Mouse (Mus musculus): ENCODE measurements around the gene Slc44a5. TPM values are rescaled to one million over a fixed set of nuclear protein-coding genes. Genes with fewer than 3 reads are reported as not detected.
"Not testable (repeated sequence)": the region's sequence is repeated elsewhere in the genome, so short reads cannot be mapped to it uniquely, and the experiment has no call there.

The Slc44a5 gene
- polyA plus RNA-seq, 1 experiment = not detected

DNA sequence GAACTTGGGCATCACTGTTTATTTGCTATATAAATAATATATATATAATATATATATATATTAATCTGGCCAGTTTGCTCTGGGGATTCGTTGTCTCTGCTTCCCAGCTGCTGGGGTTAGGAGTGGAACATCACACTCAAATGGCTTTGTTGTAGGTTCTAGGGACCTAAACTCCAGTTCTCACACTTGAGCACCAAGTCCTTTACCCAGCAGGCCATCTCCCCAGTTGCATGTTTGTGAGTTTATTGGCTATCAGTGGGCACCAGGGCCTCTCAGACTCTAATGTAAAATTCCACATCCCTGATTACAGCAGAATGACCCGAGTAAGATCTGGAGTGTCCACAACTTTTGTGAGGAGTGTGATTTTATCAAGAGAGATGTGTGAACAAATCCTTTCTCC, 161.5 kb downstream of the Slc44a5 start:
- TF ChIP-seq POLR2A (IDR thresholded peaks at IDR 0.05; ENCODE audit: borderline replicate concordance, extremely low read depth, low read depth, low read length) = no peak
- TF ChIP-seq CTCF (IDR thresholded peaks at IDR 0.05; ENCODE audit: insufficient read depth, low read length) = no peak
- WGBS = 71% methylated on average over 2 of the region's 2 CpGs

DNA sequence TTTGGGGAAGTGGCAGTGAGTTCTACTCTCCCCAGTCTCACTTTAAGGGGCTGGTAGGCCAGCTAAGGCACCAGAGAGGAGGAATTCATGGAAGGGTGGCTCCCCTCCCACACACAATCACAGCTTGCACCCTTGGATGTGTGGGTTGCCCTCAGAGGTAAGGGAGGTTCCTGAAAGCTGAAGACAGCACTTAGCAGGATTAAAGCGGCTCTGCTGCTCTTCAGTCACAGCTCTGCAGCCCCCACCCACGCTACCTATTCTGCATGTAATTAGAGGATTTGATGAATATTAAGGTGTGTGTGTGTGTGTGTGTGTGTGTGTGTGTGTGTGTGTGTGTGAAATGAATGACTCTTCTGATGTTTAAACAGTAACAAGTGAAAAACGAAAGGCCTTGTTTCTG, 163.3 kb downstream of the Slc44a5 start:
- TF ChIP-seq CTCF (IDR thresholded peaks at IDR 0.05; ENCODE audit: insufficient read depth, low read length) = no peak
- TF ChIP-seq POLR2A (IDR thresholded peaks at IDR 0.05; ENCODE audit: borderline replicate concordance, extremely low read depth, low read depth, low read length) = no peak
- no peak overlapping the region for H3K4me3 ChIP-seq (replicated peaks; ENCODE audit: extremely low read depth, low read depth, low read length)
- no peaks in the 10 kb centered on the region for H3K4me1 ChIP-seq (ENCODE audit: control insufficient read depth, insufficient read depth, low read length)
- 73% methylated on average over 3 of the region's 3 CpGs for WGBS
- DNase-seq = no peak

More for the DNA sequence above, 161.5 kb downstream of the Slc44a5 start:
- Histone ChIP-seq H3K4me1 (ENCODE audit: control insufficient read depth, insufficient read depth, low read length) (no peaks in the 10 kb centered on the region), H3K4me3 (replicated peaks; ENCODE audit: extremely low read depth, low read depth, low read length) (no peak overlapping the region)
- DNase-seq = no peak

DNA sequence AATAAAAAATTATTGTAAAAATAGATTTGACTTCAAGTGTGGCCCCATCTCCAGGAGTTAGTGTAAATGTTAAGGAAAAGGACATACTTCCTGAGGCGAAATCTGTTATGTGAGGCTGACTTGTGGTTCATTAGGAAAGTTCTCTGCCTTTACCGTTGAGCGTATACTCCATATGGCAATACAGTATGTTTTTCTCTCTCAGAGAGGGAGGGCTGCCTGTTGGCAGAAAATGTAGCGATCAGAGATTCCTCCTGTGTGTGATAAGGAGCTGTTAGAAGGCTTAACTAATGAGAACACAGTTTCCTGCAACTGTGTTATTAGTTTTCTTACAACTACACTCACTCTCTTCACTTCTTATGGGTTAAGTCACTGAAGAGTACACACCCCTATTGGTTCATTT, 168.1 kb downstream of the Slc44a5 start:
- WGBS = 62% methylated on average over 4 of the region's 4 CpGs
- H3K4me1 ChIP-seq (ENCODE audit: control insufficient read depth, insufficient read depth, low read length) = no peaks in the 10 kb centered on the region

DNA sequence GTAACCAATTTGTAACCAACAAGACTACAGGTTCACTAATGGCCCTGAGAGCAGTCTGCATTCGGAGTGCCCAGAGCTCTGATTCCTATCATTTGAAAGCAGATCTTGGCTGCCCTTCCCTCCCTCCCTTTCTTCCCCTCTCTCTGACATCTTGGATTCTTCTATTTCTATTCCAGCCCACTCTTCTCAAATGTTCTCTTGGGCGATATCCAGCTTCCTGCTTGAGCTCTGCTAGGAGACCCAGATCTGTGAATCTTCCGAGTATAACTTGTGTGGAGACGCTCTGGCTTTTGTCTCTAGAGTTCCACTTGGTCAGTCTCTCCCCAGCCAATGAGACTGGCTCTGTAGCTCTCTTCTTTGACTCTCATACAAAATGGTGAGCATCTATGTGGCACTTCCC, 169.4 kb downstream of the Slc44a5 start:
- H3K4me1 ChIP-seq (ENCODE audit: control insufficient read depth, insufficient read depth, low read length) = no peaks in the 10 kb centered on the region
- WGBS = 79% methylated on average over 4 of the region's 4 CpGs
- no peak overlapping the region for H3K4me3 ChIP-seq (replicated peaks; ENCODE audit: extremely low read depth, low read depth, low read length)
- TF ChIP-seq CTCF (IDR thresholded peaks at IDR 0.05; ENCODE audit: insufficient read depth, low read length) (no peak), POLR2A (IDR thresholded peaks at IDR 0.05; ENCODE audit: borderline replicate concordance, extremely low read depth, low read depth, low read length) (no peak)
- DNase-seq = no peak

More for the DNA sequence above, 168.1 kb downstream of the Slc44a5 start:
- no peak for TF ChIP-seq CTCF (IDR thresholded peaks at IDR 0.05; ENCODE audit: insufficient read depth, low read length)
- H3K4me3 ChIP-seq (replicated peaks; ENCODE audit: extremely low read depth, low read depth, low read length) = no peak overlapping the region
- no peak for DNase-seq

DNA sequence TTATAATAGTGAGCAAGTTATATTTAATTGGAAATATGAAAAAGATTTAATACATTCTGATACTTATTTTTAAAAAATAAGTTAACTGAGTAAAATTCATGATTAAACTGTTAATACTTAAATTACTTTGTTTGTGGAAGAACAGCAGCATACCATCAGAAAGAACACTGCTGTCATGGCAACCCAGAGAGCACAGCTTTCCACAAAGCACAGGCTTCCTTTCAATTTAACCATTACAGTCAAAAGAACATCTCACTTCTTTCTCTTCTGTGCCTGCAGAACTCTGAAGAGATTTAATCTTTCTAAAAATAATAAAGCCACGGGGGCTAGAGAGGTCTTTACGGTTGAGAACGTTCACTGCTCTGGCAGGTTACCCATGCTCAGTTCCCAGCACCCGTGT, 172.5 kb downstream of the Slc44a5 start:
- TF ChIP-seq POLR2A (IDR thresholded peaks at IDR 0.05; ENCODE audit: borderline replicate concordance, extremely low read depth, low read depth, low read length) = no peak
- no peak for TF ChIP-seq CTCF (IDR thresholded peaks at IDR 0.05; ENCODE audit: insufficient read depth, low read length)
- Histone ChIP-seq H3K4me1 (ENCODE audit: control insufficient read depth, insufficient read depth, low read length) (no peaks in the 10 kb centered on the region), H3K4me3 (replicated peaks; ENCODE audit: extremely low read depth, low read depth, low read length) (no peak overlapping the region)
- DNase-seq = no peak
- WGBS = 84% methylated on average over 4 of the region's 4 CpGs

DNA sequence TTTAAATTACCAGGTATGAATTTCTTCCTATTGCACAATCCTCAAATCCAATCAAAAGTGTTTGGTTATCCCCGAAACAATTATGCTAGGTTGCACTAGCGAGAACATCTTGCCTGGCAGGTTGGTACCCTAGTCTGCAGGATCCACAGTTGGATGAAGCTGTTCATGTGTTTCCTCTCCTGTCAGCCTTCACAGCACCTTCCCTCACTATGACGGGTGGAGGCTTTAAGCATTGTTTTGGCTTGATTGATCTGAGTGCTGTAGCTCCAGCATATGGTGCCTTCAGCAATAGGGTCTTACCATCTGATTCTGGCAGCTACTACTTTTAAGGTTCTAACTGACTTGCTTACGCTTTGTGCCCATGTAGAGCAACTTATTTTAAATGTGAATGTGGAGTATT, 176.5 kb downstream of the Slc44a5 start:
- WGBS = 79% methylated on average over 4 of the region's 4 CpGs
- TF ChIP-seq POLR2A (IDR thresholded peaks at IDR 0.05; ENCODE audit: borderline replicate concordance, extremely low read depth, low read depth, low read length) (no peak), CTCF (IDR thresholded peaks at IDR 0.05; ENCODE audit: insufficient read depth, low read length) (no peak)
- DNase-seq = no peak

DNA sequence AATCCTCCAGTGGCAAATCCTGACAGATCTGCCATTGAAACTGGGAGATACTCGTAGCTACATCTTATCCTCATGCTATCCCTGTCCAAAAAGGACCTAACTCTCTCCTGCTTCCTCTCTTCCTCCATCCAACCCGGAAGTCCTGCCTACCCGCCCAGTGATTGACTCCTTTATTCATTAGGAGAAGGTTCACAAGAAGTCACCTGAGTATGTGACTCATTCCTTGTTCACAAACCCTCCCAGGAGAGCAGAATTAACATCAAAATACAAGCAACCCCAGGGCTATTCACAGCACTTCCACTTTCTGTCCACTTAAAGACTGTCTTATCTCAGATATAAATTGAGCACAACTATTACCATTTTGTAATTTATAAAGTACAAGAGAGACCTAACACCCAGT, 180.3 kb downstream of the Slc44a5 start:
- not testable (repeated sequence) for H3K4me1 ChIP-seq (ENCODE audit: control insufficient read depth, insufficient read depth, low read length); H3K4me3 ChIP-seq (replicated peaks; ENCODE audit: extremely low read depth, low read depth, low read length); DNase-seq
- 68% methylated on average over 3 of the region's 3 CpGs for WGBS

More for the DNA sequence above, 176.5 kb downstream of the Slc44a5 start:
- Histone ChIP-seq H3K4me3 (replicated peaks; ENCODE audit: extremely low read depth, low read depth, low read length) (no peak overlapping the region), H3K4me1 (ENCODE audit: control insufficient read depth, insufficient read depth, low read length) (no peaks in the 10 kb centered on the region)

DNA sequence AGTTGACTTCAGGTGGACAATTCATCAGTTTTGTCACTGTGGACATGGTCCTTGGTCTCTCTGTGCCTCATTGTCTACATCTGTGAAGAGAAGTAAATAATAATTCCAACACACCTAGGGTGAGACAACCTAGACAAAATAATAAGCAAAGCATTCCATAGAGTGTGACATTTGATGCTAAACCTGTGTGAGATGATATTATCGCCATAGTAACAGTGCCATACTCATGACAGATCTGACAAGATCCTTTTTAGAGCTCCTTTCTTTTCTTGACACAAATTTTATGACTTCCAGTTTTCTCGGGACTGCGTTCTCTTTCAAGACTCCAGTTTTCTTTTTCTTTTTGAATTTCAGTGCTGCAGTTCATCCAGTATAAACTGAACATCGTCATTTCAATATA, 192.6 kb downstream of the Slc44a5 start:
- DNase-seq = no peak
- Histone ChIP-seq H3K4me3 (replicated peaks; ENCODE audit: extremely low read depth, low read depth, low read length) (no peak overlapping the region), H3K4me1 (ENCODE audit: control insufficient read depth, insufficient read depth, low read length) (no peaks in the 10 kb centered on the region)
- WGBS = 82% methylated on average over 4 of the region's 4 CpGs
- TF ChIP-seq POLR2A (IDR thresholded peaks at IDR 0.05; ENCODE audit: borderline replicate concordance, extremely low read depth, low read depth, low read length) (no peak), CTCF (IDR thresholded peaks at IDR 0.05; ENCODE audit: insufficient read depth, low read length) (no peak)

DNA sequence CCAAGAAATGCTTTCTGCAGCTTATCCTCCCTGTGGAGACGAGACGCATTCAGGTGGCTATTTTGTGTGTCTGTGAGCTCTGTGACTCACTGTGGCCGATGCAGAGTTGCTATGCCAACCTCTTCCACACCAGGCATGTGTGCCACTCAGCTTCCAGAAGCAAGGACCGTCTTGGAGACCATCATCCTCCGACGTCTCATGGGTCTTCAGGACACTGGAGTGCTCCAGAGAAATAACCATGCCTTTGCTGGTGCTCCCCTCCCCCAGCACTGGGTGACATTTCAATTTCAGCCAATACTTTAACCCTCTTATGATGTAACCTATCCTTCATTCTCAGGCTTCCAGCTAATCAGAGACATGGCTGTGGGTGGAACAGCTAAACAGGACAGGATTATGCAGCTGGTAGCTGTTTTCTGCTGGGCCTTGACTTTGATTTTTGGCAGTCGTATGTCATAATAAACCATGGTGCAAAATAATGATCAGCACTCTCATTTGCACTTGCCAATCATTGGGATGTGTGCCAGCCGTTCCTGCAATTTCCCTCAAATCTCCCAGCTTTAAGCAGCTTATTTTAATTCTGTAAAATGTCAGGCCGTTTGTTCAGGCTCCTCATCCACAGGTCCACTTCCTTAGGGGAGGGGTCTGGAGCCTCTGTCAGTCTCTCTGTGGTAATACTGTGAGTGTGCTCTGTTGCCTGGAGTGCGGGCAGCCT, 198.8 kb downstream of the Slc44a5 start:
- no peaks in the 10 kb centered on the region for H3K4me1 ChIP-seq (ENCODE audit: control insufficient read depth, insufficient read depth, low read length)
- no peak for DNase-seq
- 63% methylated on average over 10 of the region's 10 CpGs for WGBS
- no peak for TF ChIP-seq POLR2A (IDR thresholded peaks at IDR 0.05; ENCODE audit: borderline replicate concordance, extremely low read depth, low read depth, low read length)
- H3K4me3 ChIP-seq (replicated peaks; ENCODE audit: extremely low read depth, low read depth, low read length) = no peak overlapping the region

DNA sequence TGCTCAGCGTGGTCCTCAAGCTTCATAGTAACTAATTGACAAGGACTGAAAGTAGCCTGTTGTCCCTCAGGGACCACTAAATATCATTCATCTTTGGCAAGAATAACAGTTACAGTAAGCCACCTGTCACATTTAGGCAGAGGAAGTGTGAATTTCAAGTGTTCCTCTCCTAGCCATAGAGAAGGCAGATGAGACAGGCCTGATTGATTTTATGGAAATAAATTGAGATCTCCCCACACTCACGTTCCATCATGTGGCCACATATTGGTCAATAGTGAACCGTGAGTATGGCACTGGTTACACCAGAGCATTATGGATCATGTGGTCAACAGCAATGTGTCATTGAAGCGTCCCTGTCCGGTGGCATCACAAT, 199.3 kb downstream of the Slc44a5 start:
- H3K4me3 ChIP-seq (replicated peaks; ENCODE audit: extremely low read depth, low read depth, low read length) = no peak overlapping the region
- no peaks in the 10 kb centered on the region for H3K4me1 ChIP-seq (ENCODE audit: control insufficient read depth, insufficient read depth, low read length)
- TF ChIP-seq CTCF (IDR thresholded peaks at IDR 0.05; ENCODE audit: insufficient read depth, low read length) (no peak), POLR2A (IDR thresholded peaks at IDR 0.05; ENCODE audit: borderline replicate concordance, extremely low read depth, low read depth, low read length) (no peak)
- DNase-seq = no peak
- WGBS = 81% methylated on average over 5 of the region's 5 CpGs
